Mouse (Mus musculus) adrenal gland, postnatal 10 days (tissue): ENCODE measurements around the gene Hdc. TPM values are rescaled to one million over a fixed set of nuclear protein-coding genes. Genes with fewer than 3 reads are reported as not detected.
A peak's percentile ranks its signal among the peaks of the same experiment; 100 is the strongest.
"Not testable (repeated sequence)": the region's sequence is repeated elsewhere in the genome, so short reads cannot be mapped to it uniquely, and the experiment has no call there.

ENCODE experiments used
- DNase-seq: peaks from one replicate; pipeline ENCODE4 v3.0.0; 2021; ENCODE audit warnings: mixed read lengths
- long read RNA-seq, 2 experiments: library from polyadenylated mRNA; stranded (forward); transcript quantifications; one replicate each; pipeline ENCODE4 v2.0.0; 2021
- total RNA-seq, 2 experiments: library from RNA; stranded (reverse); gene quantifications; 2 replicates each; pipeline ENCODE4 v1.2.3; 2021

Gene Hdc
- 10 to 100 TPM in 1 of 2 experiments, 1 to 10 TPM in 1; 9.9 to 10.4 TPM for total RNA-seq
- long read RNA-seq, experiment 1, transcript Hdc-201 (12 exons, 2,392 nt), result major isoform, 6 of 11 reads
- long read RNA-seq, experiment 1, partial matches to known transcripts, result 3 of 11 reads
- long read RNA-seq, experiment 1, other reads (novel, unspliced or antisense), result 1 of 11 reads
- long read RNA-seq, experiment 2, transcript Hdc-201 (12 exons, 2,392 nt), result major isoform, 5 of 10 reads
- long read RNA-seq, experiment 2, partial matches to known transcripts, result 0 of 10 reads
- long read RNA-seq, experiment 2, other reads (novel, unspliced or antisense), result 3 of 10 reads

GRCm38 (mm10) chr2:126619249-126619704 is at the start of gene Hdc:
Hdc (minus strand) TSS chr2:126619299.
- DNase-seq, result peak; percentile 12

DNA sequence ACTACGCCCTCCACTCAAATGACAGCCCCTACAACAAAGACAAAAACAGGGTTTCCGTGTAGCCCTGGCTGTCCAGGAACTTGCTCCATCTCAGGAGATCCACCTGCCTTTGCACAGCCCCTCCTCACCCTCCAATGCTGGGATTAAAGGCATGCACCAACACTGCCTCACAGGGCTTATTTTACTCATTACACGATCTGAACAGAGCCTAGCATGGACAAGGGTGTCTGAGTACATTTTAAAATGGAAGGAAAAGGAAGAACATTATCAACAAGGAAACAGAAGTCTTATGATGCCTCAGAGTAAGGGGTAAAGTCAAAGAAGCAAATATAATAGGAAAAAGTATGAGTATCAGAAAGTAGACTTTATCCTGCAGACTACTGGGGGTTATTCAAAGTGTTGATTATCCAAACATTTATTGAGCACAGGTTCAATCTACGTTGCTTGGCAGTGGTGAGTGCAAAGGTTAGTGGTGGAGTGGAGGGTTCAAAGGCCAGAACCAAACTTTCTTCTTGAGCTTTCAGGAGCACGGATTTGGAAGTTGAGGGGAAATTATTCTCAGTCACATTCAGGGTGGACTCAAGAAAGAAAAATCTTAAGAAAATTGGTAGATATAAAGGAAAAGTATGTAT is 49.6 kb upstream of the Hdc start:
- no peak for DNase-seq

DNA sequence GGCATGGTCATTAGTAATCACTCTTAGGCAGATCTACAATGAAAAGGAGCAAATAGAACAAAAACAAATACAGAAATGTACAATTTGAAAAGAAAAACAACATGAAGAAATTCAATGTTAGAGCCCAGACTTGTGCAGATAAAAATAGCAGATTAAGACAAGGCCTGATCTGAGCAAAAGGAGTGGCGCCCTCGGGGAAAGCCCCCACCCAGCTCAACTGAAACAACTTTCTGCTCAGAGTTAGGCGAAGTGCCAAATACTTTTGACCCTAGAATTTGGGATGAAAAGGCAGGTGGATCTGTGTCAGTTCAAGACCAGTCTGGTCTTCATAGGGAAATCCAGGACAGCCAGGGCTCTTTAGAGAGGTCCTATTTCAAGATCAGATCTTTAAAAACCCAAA is 46.9 kb upstream of the Hdc start:
- no peak for DNase-seq

DNA sequence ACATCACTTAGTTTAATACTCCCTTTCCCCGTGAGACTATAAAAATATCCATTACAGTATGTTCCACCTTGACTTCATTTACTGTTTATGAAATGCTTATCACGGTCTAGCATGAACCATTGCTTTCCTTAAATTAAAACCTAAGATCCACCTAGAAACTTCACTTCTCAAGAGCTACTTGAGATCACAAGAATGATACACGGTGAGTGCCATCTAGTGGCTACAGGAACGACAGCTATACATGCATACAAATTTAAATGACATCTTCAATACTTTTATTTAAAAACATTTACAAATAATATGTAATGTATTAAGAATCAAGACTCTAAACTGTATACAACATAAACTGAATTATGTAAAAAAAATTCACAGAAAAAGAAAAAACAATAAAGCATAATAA is 44.4 kb upstream of the Hdc start:
- peak; percentile 47 for DNase-seq

DNA sequence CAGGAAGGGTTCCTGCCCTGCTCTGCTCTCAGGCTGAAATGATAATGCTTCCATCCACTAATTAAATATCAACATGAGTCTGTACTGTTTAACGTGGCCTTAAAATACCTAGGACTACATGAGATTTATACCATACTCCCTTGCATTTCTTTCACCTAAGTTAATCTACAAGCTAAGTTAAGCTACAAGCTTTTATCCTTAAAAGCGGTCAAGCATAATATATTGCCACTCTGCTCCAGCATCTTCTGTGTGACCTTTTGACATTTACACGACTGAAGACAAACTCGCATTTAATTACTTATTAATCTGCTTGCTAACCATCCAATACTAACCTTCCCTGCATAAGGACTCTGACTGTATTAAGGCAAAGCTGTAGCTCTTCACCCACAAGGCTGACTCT is 33.8 kb upstream of the Hdc start:
- no peak for DNase-seq

DNA sequence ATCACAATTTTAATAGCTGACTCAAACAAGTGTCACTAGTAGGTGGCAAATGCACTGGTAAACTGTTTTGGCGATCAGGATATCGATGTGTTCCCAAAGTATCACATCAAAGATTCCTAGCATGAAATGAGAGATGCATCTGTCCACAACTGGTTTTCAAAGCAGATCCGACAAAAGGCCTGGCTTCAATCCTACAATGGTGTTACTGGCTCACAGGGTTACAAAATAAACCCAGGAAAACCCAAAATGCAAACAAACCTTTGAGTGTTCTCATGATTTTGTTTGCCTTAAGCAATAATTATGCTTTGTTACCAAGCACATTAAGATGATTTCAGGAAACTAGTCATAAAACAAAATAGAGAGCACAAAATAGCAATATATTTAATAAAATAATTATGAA is 28.7 kb upstream of the Hdc start:
- DNase-seq, result no peak

DNA sequence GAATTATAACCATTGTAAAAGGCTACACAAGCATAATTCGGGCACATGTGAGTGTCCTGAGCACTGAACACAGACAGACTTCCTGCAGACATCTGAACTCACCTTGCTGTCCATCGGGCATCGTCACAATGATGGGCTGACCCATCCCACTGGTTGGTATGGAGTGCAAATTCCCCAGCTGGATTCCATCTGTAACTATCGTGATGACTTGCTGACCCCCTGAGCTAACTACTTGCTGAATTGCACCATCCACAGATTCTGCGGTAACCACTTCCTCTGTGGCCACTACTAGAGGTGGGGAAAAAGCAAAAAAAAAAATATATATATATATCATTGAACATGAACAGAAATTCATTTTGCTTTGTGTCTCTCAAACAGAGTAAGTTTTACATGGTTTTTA is 27.4 kb upstream of the Hdc start:
- no peak for DNase-seq

GRCm38 (mm10) chr2:126644768-126645167 is 25.7 kb upstream of the Hdc start:
- no peak for DNase-seq

DNA sequence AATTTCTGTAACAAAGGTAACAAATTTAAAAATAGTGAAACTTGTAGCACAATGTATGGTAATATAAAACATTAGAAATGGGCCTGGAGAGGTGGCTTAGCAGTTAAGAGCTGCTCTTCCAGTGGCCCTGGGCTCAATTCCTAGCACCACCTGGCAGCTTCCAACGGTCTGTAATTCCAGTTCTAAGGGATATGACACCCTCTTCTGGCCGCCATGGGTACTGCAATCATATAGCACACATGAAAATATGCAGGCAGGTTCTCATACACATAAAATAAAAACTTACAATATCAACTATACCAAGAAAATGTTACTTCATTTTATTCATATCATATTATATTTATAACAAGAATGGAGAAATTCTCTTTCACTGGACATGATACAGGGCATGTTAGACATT is 21.2 kb upstream of the Hdc start:
- no peak for DNase-seq

GRCm38 (mm10) chr2:126635939-126636823 is 17.1 kb upstream of the Hdc start:
- DNase-seq, result peak; percentile 13

- no peak for DNase-seq
Observed at GRCm38 (mm10) chr2:126633165-126633564, 14.1 kb upstream of the Hdc start.

DNA sequence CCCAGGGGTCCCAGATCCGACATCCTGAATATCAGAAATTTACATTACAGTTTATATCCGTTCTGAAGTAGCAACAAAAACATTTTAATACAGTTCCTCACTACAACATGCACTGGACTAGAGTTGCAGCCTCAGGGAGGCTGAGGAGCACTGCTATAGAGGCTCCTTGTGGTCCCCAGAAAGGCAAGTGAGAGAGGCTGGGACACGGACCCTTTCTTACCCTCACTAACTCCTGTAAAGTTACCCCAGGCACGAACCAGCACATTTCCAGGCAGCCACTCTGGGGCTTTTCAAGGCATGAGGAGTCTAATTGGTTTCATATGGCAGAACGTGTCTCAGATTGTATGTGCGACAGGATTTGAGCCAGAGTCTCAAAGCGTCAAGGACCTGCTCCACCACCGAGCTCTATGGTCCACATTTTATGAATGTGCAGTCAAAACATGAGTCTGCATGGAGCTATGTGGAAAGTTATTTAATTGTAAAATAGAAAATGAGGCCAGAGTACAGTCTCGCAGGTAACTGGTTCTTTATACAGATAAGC is 9.4 kb upstream of the Hdc start:
- DNase-seq, result no peak

DNA sequence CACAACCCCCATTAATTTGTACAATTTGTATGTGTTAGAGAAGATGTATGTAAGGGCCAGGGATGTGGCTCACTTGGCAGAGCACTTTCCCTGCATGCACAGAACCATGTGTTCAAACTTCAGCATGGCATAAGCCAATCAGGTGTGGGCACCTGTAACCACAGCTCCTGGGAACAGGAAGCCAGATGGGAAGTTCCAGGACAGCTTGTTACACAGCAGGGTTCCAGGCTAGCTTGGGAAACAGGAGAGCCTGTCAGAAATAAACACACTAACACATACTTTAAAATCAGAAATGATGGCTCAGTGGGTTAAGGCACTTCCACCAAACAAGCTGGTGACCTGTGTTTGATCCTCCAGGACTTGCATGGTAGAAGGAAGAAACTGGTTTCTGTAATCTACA is 4.0 kb upstream of the Hdc start:
- DNase-seq, result no peak

DNA sequence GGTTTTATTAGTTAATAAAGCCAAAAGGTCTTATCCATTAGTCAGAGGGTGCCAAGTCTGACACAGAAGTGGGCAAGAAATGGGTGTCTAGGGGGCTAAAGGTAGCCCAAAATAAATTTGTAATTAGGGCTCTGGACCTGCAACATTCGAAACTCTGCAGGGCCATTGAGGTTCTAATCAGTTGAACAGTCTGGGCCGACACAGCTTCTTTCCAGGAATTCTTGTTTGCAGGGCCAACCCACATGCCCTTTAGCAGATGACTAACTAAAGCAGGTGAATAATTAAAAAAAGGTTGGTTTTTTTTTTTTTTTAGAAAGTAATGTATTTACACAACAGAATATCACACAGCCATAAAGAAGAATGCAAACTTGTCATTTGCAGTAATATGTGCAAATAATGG is 3.4 kb upstream of the Hdc start:
- no peak for DNase-seq

GRCm38 (mm10) chr2:126618470-126619179 is 474 bp downstream of the Hdc start:
- DNase-seq, result peak; percentile 40

- DNase-seq, result no peak
Observed at GRCm38 (mm10) chr2:126615355-126615754, 3.7 kb downstream of the Hdc start.

DNA sequence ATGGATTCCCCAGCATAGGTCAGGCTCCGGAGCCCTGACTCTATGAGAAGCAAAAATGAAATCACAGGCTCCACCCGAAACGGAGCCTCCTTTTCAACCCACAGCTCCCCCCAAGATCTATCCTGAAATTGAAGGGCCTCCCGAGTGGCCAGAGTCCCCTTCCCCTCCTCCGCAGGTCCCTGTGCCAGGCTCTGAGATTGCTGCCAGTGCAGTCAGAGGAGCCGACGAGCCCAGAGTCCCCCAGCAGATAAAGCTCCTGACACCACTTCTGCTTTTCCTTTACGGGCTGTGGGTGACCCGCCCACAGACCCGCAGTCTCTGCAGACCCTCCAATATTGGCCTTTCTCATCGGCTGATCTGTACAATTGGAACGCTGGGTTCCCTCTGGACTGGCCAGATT is 9.5 kb downstream of the Hdc start:
- not testable (repeated sequence) for DNase-seq

- no peak for DNase-seq
Observed at GRCm38 (mm10) chr2:126607553-126608203, 11.4 kb downstream of the Hdc start.

DNA sequence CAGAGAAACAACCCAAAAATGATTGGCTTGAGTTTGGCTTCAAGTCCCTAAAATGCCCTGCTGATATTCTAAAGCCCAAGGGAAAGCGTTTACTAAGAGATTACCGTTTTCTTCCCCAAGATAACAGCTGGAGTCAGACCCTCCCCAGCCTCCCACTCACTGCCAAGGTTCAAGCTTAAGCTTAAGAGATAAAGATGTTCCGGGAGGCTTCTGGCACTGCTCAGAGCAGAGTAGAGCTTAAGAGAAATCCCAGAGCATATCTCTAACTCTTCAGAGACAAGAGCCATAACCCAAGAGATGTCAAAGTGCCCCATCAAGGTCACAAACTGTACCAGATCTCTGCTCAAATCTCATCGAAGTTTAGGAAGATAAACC is 12.4 kb downstream of the Hdc start:
- no peak for DNase-seq

GRCm38 (mm10) chr2:126606061-126606687 is 12.9 kb downstream of the Hdc start:
- DNase-seq, result no peak
